Mouse (Mus musculus) left cerebral cortex, adult 9 months (tissue): ENCODE results near the gene Col24a1.

ENCODE experiments used
- DNase-seq, 2 experiments: peaks; one replicate each; pipeline ENCODE4 v3.0.0; 2022; ENCODE audit warnings: low spot score in 2 of 2

The Col24a1 gene

DNA sequence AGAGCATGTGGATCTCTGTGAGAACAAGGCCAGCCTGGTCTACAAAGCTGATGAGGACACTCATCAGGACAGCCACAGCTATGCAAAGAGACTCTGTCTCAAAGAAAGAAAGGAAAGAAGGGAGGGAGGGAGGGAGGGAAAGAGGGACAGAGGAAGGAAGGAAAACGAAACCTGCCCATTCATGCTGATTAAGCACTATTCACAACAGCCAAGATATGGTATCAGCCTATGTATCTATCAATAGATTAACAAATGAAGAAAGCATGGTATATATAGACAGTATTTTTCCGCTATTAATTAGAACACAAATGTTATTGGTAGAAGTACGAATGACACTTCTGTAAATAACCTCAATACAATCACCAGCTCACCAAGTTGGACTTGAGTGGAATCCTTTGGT is 282.2 kb downstream of the Col24a1 start:
- DNase-seq: no peak

DNA sequence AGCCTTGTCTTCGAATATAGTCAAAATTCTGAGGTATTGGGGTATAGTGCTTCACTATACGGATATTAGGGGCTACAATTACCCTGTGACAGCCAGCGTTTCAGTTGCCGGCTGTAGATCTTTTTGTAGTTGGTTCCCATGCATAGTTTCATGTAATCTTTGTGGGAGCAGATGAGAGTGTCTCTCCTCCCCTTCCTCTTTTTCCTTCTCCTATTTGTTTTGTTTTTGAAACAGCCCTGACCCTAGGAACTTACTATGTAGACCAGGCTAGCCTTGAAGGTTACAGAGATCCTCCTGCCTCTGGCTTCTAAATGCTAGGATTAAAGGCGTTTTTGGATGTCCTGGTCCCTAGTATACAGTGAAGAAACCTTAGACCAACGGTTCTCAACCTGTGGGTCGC is 283.1 kb downstream of the Col24a1 start:
- no peak for DNase-seq

DNA sequence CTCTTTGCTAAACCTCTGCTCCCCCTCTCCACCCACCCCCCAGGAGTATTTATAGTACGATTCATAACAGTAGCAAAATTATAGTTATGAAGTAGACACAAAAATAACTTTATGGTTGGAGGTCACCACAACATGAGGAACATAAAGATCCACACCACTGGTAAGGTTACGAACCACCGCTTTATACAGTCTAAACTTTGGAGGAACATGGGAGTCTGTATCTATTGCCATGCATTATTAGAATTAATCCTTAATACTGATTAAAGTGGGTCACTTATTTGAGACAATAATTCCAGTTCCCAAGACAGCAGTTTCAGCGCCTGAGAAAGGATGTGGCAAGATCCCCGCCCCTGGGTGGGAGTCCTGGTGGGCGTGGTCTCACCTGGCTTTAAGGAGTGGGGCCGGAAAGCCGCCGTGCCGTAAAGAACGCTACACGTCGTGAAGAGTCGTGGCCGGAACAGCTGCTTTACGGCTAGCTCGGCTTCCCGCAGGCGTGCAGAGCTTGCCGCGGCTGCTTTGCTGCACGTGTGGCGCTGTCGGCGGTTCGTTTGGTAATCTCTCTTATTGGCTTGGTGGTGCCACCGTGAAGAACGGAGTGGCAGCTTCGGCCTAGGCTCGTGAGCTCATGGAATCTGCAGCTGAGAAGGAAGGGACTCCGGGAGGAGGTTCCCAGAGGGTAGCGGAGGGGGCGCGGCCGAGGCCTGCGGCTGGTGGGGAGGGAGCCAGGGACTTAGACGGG is 283.6 kb downstream of the Col24a1 start, which contains the start of gene Znhit6:
TSS of gene Znhit6 (plus strand) at position 463 of the 739 bp plus-strand sequence.
- DNase-seq: peak; percentile 85 to 95

DNA sequence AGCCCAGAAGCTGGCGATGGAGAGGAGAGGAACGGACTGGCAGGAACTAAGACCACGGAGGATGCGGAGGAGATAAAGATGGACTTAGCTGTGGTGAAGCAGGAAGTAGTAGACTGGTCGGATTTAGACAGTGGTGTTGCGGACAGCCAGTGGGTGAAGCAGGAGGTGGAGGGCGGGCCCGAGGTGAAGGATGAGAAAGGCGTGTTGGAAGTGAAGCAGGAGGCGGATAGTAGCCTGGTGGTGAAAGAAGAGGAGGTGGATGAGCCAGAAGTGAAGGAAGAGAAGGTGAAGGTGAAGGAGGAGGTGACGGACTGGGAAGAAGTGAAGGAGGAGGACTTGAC is 284.2 kb downstream of the Col24a1 start:
- no peak for DNase-seq

DNA sequence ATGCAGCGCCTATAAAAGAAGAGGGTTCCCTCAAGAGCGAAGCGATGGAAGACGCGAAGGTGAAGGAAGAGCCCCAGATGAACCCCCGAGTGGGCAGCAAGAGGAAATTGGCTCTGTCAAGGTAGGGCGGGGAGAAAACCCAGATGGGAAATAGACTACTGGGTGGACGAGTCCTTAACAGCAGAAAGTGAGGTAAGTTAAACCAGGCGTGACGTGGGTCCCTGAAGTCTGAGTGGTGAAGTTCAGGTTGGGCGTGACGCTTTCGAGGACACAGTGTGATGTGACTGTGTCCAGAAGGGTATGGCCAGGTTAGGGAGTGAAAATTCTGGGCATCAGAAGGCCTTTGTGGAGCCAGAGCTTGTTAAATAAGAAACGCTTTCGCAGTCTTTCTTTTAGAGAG is 284.6 kb downstream of the Col24a1 start:
- DNase-seq: no peak

DNA sequence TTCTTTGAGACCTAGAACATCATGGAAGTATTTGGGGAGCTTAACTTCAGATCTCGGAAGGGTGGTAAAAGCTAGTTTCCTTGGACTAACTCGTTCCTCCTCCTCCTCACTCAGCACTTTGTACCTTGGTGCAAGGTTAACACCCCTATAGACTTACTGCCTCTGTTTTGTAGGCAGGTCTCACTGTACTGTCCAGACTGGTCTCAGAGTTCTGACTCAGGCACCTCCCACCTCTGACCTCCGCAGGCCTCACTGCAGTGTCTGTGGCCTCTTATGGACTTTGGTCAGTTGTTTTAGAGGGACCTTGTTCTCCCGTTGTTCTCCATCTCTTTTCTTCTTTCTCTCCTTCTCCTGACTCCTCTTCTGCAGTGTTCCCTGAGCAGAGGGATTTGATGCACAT is 290.8 kb downstream of the Col24a1 start:
- DNase-seq: no peak

DNA sequence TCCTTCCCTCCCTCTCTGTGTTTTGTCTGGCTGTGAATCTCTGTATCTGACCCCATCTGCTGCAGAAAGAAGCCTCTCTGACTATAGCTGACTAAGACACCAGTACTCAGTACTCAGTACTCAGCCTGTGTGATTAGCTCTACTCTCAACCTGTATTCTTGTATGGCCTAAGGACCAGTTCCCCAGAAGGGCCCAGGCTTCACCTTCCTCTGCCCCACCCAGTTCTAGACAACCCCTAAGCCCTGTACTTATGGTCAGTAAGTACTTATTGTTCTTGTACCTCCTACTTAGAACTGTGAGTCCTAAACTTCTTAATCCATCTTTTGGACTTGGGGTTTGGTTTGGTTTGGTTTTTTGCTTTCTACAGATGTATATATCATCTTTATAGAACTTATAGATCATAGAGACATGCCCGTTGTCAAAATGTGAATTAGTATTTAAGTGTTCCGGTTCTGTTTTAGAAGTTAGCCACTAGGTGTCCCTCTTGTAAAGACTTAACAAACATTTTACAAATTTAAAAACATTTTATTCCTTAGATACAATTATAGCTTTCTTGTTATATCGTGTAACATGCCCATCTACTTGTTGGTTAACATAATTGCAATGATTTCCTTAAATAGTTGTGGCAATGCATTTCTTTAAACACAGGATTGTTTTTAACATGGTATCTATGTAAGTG is 291.4 kb downstream of the Col24a1 start:
- DNase-seq: no peak

DNA sequence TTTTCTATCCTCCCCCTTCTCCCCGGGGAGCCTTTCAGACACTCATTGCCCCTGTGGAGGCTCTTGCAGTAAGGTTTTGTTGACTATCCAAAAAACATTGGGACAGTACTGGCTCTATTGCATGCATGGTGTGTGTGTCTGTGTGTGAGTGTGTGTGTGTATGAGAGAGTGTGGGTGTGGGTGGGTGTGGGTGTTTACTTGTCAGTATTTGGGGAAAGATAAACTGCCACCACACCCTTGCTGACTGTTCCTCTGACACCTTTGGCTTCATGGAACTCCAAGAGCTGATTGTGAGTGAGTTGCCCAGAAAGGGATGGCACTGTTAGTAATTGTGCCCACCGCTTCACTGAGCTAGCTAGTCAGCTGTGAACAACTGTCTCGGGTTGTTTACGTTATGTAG is 298.3 kb downstream of the Col24a1 start:
- no peak for DNase-seq

DNA sequence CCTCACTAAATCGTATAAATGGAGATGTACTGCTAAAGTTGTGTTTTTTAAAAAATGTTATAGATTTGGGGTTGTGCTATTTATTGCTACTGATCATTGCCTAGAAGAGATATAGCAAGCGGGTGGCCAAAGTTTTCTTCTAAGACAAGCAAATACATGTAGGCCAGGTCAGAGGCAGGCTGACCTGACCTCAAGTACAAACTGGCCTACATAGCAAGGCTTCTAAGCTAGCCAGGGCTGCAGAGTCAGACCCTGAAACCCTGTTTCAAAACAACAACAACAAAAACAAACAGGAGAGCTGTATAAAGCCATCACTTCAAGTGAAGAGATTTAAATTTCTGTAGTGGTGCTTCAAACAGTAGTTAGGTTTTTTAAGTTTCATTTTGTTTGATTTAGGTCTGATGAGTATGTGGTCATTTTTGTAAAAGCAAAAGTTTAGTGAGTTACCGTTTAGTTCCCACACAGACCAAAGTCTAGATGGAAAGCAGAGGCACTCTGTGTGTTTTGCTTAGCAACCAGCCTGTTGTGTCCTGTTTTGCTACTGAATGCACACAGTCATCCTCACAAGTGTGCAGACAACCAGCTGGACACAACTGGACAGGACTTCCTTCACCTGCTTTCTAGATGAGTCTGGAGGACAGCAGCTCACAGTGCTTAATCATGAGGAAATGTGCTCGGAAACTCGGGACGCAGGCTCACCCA is 299.7 kb downstream of the Col24a1 start:
- DNase-seq: no peak

DNA sequence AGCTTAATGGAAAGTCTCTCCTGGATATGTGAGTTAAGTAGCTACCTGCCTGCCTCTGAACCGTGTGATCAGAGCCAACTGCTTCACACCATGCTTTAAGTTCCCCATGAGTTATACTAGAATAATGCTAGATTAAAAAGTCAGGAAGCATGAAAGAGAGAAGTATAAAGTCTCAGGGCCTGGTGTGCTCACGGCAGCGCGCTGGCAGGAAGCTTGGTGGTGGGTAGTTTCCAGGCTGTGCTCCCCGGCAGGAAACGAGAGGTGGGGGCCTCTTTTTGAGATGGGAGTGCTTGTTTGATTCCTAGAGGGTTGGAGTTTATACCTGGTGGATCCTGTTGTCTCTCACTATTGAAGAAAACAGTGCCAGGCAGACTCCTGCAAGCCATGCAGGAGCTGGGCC is 303.1 kb downstream of the Col24a1 start:
- no peak for DNase-seq

DNA sequence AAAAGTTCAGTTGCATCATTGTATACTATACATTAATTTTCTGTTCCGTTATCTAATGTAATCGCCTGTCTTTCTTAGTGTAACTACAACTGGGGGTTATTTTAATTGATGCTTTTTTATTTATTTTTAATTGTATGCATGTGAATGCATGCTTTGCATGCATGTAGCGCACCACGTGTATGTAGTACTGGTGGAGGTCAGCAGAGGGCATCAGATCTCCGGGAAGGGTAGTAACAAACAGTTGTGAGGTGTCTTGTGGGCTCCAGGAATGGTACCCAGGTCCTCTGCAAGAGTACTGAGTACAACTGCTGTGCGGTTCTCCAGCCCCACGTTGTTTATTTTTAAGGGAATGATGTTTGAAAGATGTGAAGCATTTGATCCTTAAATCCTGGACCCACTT is 306.8 kb downstream of the Col24a1 start:
- DNase-seq: no peak

DNA sequence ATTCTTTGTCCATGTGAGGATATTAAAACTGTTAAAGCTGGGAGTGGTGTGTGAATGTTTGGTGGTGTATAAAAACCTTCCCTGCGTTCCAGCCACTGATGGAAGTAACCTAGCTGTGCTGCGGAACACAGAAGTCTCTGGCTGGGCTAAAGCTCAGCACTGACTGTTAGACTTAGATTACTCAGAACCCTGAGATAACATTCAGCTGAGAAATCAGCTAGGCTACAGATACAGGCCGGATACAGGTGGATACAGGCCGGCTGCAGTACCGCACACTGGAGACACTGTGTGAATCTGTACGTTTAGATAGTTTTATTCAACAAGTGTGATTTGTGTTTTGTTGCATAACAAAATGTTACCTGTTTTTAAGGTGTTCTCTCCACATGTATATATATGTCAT is 308.5 kb downstream of the Col24a1 start:
- DNase-seq: no peak

DNA sequence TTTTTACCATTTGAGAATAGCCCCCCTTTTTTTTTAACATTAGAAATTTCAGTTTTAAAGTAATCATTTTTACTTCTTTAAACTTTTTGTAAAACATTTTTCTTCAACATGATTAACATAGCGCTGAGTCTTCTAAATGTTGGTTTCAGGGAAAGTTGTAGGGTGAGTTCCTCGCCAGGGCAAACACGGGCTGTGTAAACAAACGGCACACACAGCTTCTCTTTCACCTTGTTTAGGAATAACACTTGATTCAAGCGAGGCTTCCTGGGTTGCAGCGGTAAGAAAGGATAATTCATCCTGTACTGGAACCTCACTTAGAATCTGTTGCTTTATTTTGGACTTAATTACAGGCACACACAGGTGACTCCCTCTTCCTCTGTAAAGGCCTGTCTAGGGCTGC is 309.1 kb downstream of the Col24a1 start:
- DNase-seq: no peak
